Mouse (Mus musculus) forebrain, embryonic 13.5 days (tissue): ENCODE results near the gene Kif2a. TPM values are rescaled to one million over a fixed set of nuclear protein-coding genes. Genes with fewer than 3 reads are reported as not detected.
A peak's percentile ranks its signal among the peaks of the same experiment; 100 is the strongest.

Experiments used
- ATAC-seq: fragments of 200-750 bp; cut with Nextera tagmentation; 2 replicates; pipeline ENCODE4 v1.8.0; 2017
- H3K27ac ChIP-seq: fragments of 300-500 bp; sonication (generic); 2 replicates; pipeline ENCODE4 v1.5.1; 2015; ENCODE audit warnings: inconsistent platforms, mild to moderate bottlenecking, moderate library complexity
- H3K27me3 ChIP-seq: fragments of 300-500 bp; sonication (generic); 2 replicates; pipeline ENCODE4 v1.6.1; 2015; ENCODE audit warnings: mild to moderate bottlenecking, inconsistent platforms
- H3K36me3 ChIP-seq: fragments of 300-500 bp; sonication (generic); 2 replicates; pipeline ENCODE4 v1.6.1; 2015; ENCODE audit warnings: mild to moderate bottlenecking, inconsistent platforms; ENCODE audit not compliant: poor library complexity, severe bottlenecking
- H3K4me1 ChIP-seq: fragments of 300-500 bp; sonication (generic); 2 replicates; pipeline ENCODE4 v1.6.1; 2015; ENCODE audit warnings: inconsistent platforms
- H3K4me2 ChIP-seq: fragments of 300-500 bp; sonication (generic); 2 replicates; pipeline ENCODE4 v1.6.1; 2015; ENCODE audit warnings: inconsistent platforms, mild to moderate bottlenecking, moderate library complexity
- H3K4me3 ChIP-seq: fragments of 300-500 bp; sonication (generic); 2 replicates; pipeline ENCODE4 v1.5.1; 2015; ENCODE audit warnings: mild to moderate bottlenecking, inconsistent platforms
- H3K9ac ChIP-seq: fragments of 300-500 bp; sonication (generic); 2 replicates; pipeline ENCODE4 v1.6.1; 2015; ENCODE audit warnings: mild to moderate bottlenecking, inconsistent platforms
- H3K9me3 ChIP-seq: fragments of 300-500 bp; sonication (generic); replicated peaks from 2 replicates; pipeline ENCODE4 v1.6.1; 2016; ENCODE audit warnings: inconsistent platforms
- WGBS: fragments of 180-500 bp; shearing (Covaris S2); methylation state at CpG from one replicate; pipeline ENCODE4 v1.1.7; 2015; 5-methylcytosine and 5-hydroxymethylcytosine counted together
- polyA plus RNA-seq: library from polyadenylated mRNA; unstranded; fragments of >200 nt; fragmentation: Nextera tagmentation; extraction: Ambion mirVana; gene quantifications from 2 replicates; pipeline ENCODE4 v1.2.1, GENCODE M21; 2015

Gene Kif2a
- polyA plus RNA-seq, 1 experiment from 2014 or later = 37.4 TPM

DNA sequence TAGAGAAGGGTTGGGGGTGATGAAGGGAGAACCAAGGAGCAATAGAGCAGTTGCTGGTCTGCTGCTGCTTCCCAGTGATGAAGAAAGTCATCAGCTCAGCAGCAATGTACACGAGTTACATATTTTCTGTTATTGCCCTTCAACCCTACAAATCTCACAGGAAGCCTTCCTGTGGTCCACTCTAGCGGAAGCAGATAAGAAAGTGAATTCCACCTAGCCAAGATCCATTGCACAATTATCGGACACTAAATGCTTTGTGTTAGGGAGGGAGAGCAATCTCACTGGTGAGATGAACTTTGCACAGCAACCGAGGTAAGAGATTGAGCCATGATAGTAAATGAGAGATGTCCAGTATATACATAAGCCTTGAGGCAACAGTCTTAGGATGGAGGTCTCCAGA is 17.6 kb upstream of the Kif2a start:
- H3K27me3 ChIP-seq = no peaks in the 10 kb centered on the region
- H3K4me2 ChIP-seq = no peak overlapping the region
- H3K36me3 ChIP-seq = no peaks in the 10 kb centered on the region
- H3K4me1 ChIP-seq = no peaks in the 10 kb centered on the region
- H3K27ac ChIP-seq = no peak overlapping the region
- 91% methylated on average over 4 of the region's 4 CpGs for WGBS
- no peak overlapping the region for H3K4me3 ChIP-seq
- no peak for ATAC-seq
- H3K9ac ChIP-seq = no peak overlapping the region
- no peaks in the 10 kb centered on the region for H3K9me3 ChIP-seq

DNA sequence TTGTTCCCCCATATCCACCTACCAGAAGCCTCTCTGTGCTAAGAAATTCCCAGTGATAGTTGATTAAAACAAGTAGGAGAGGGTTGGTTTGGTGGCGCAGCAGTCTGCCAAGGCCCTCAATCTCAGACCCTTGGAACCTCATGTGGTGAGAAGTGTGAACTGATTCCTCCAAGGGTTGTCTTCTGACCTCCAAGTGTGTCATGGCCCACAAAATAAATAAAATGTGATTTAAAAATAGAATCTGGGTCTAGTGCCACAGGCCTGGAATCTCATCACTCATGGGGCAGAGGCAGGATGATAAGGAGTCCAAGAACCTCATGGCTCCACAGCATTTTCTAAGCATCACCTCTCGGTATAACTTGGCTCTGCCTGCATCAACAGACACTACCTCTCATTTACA is 16.4 kb upstream of the Kif2a start:
- no peak overlapping the region for H3K9ac ChIP-seq
- H3K9me3 ChIP-seq = no peaks in the 10 kb centered on the region
- no peak for ATAC-seq
- no peak overlapping the region for H3K27ac ChIP-seq
- H3K27me3 ChIP-seq = no peaks in the 10 kb centered on the region
- no peaks in the 10 kb centered on the region for H3K4me1 ChIP-seq
- no peaks in the 10 kb centered on the region for H3K36me3 ChIP-seq
- no peak overlapping the region for H3K4me2 ChIP-seq
- 90% methylated on average over 2 of the region's 2 CpGs for WGBS
- no peak overlapping the region for H3K4me3 ChIP-seq

DNA sequence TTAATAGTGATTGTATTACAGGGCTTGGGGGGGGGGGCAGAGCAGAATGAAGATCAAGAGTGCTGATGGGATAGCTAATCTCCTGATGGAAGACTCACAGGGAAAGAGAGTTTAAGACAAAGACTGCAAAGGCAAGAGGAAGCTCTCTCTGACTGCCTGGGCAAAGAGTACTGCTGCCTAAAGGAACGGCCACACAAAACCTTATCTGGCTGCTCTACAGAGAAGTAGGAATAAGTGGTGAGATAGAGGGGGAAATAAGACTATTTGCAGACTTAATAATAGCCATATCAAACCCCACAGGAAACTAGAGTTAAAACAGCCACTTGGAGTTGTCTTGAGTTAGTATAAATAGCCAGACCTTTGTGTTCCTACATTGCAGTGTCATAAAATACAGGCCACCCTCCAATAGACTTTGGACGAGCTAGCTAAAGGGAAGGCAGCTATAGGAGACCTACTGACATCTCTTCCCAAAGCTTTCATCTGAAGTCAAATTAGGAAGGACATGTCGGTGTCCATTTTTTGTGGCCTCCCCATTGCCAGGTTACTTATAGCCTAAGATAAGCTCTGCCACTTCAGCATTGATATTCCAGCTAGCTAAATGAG is 13.7 kb upstream of the Kif2a start:
- Histone ChIP-seq H3K4me1 (no peaks in the 10 kb centered on the region), H3K27me3 (no peaks in the 10 kb centered on the region), H3K27ac (no peak overlapping the region), H3K9ac (no peak overlapping the region), H3K36me3 (no peaks in the 10 kb centered on the region), H3K4me2 (no peak overlapping the region), H3K4me3 (no peak overlapping the region), H3K9me3 (no peaks in the 10 kb centered on the region)
- WGBS = 89% methylated on average over 3 of the region's 3 CpGs
- no peak for ATAC-seq

DNA sequence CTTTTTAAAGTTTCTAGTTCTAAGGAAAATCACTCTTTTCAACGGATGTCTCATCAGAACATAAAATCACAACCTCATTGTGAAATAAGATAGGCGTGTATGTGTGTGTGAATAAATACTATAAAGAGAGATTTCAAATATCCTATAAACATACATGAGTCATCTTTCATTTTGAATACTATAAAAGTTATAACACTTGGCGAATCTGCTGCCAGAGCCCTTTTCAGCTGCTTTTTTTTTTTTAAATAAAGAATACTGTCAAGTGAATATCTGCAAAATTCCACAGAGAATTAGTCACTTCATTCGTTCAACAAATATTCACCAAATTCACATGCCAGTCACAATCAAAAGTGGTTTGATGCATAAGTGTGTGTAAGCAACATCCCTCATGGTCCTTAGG is 13.2 kb upstream of the Kif2a start:
- no peak overlapping the region for H3K9ac ChIP-seq
- H3K4me3 ChIP-seq = no peak overlapping the region
- H3K4me1 ChIP-seq = no peaks in the 10 kb centered on the region
- no peak overlapping the region for H3K27ac ChIP-seq
- no peaks in the 10 kb centered on the region for H3K27me3 ChIP-seq
- no peaks in the 10 kb centered on the region for H3K36me3 ChIP-seq
- no peak overlapping the region for H3K4me2 ChIP-seq
- 89% methylated on average over 4 of the region's 4 CpGs for WGBS
- no peaks in the 10 kb centered on the region for H3K9me3 ChIP-seq
- ATAC-seq = no peak

DNA sequence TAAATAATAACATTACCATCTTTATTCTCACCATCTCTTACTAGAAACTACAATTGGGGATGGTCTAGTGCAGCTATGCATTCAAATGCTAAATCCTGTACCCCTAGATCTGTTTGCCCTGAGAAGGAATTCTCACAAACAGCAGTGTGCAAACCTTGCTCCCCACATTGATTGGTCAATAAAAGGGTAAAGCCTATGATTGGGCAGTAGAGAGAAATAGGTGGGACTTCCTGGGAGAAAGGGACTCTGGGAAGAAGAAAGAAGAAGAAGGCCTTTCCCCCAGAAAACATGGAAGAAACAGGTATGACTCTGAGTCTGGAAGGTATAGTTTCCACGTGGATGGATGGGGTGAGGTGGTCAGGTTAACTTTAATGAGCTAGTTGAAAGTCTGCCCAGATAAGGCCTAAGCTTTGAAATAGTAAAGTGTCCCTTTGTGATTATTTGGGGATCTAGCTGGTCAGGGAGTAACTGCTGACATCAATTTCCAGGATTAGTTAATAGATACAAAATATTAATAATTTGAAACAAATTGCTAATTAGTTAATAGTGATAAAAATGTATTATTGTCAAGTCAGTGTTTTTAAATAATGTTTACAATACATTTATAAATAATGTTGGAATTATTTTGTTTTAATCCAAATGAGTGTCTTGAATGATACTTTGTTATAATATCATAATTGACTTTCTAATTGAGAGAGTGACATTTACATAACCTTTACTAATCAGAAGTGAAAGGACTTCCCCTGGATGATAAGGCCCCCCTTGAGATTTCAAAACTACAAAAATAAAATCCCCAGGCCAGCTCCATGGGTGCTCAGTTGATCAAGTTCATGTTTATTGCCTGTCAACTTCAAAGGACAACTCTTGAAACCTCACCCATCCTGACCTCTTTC is 12.3 kb upstream of the Kif2a start:
- no peak for ATAC-seq
- Histone ChIP-seq H3K36me3 (no peaks in the 10 kb centered on the region), H3K27me3 (no peaks in the 10 kb centered on the region), H3K4me1 (no peaks in the 10 kb centered on the region), H3K9me3 (no peaks in the 10 kb centered on the region), H3K9ac (no peak overlapping the region), H3K4me3 (no peak overlapping the region), H3K4me2 (no peak overlapping the region), H3K27ac (no peak overlapping the region)
- WGBS = 66% methylated on average over 1 of the region's 1 CpGs

DNA sequence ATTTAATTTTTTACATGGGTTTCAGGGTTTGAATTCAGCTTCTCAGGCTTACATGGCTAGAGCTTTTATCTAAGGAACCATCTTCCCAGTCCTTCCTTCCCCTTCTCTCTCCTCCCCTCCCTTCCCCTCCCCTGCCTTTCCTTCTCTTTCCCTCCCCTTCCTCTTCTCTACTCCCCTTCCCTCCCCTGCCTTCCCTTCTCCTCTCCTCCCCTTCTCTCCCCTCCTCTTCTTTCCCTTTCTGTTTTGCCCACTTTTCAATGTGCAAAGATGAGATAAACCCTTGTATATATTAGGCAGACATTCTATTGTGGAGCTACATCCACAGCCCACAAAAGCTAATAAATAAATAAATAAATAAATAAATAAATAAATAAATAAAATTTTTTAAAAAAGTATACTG is 9.3 kb upstream of the Kif2a start:
- H3K36me3 ChIP-seq = no peaks in the 10 kb centered on the region
- H3K9me3 ChIP-seq = no peaks in the 10 kb centered on the region
- no peak overlapping the region for H3K27ac ChIP-seq
- H3K4me1 ChIP-seq = no peaks in the 10 kb centered on the region
- H3K9ac ChIP-seq = no peak overlapping the region
- H3K27me3 ChIP-seq = no peaks in the 10 kb centered on the region
- ATAC-seq = no peak
- no peak overlapping the region for H3K4me2 ChIP-seq
- no peak overlapping the region for H3K4me3 ChIP-seq

DNA sequence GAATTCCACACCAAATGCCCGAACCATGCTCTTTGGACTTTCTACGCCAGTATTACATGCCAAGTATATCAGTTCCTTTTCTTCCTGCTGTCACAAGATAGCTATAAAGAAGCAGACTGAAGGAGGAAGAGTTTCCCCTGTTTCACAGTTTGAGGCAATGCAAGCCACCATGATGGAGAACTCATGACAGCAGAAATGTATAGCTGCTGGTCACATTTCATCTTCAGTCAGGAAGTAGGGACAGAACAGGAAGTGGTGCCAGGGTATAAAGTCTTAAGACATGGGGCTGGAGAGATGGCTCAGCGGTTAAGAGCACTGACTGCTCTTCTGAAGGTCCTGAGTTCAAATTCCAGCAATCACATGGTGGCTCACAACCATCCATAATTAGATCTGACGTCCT is 5.3 kb upstream of the Kif2a start:
- Histone ChIP-seq H3K36me3 (no peaks in the 10 kb centered on the region), H3K4me2 (no peak overlapping the region), H3K4me1 (0 out of 2 replicates have a peak, but pooled peaks cover 4% of the 10 kb centered on the region), H3K4me3 (no peak overlapping the region), H3K9ac (no peak overlapping the region), H3K27me3 (no peaks in the 10 kb centered on the region), H3K27ac (no peak overlapping the region), H3K9me3 (no peaks in the 10 kb centered on the region)
- ATAC-seq = no peak
- whole genome bisulfite sequencing = 92% methylated on average over 4 of the region's 4 CpGs

DNA sequence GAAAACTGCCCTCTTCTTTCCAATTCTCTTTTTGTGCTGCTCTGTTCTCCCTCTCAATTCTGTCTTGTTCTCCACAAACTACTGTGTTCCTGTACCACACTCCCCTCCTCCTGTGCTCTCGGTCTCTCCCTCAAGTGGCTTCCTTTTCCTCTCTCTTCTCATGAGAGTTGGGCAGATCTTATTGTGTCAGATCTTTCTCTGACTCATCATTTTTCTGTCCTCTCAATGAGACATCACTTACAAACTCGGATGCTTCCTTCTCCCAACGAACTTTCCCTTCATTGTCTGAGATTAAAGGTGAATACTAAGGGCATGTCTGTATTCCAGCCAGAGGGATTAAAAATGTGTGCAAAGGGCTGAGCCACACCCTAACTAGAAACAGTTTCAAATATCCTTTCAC is 3.7 kb upstream of the Kif2a start:
- Histone ChIP-seq H3K27me3 (no peaks in the 10 kb centered on the region), H3K9me3 (no peaks in the 10 kb centered on the region), H3K4me2 (no peak overlapping the region), H3K27ac (no peak overlapping the region), H3K36me3 (no peaks in the 10 kb centered on the region), H3K4me1 (peaks cover 9% of the 10 kb centered on the region; the same call in 1 of the 2 replicates), H3K4me3 (no peak overlapping the region), H3K9ac (no peak overlapping the region)
- ATAC-seq = no peak
- 83% methylated on average over 3 of the region's 3 CpGs for WGBS

DNA sequence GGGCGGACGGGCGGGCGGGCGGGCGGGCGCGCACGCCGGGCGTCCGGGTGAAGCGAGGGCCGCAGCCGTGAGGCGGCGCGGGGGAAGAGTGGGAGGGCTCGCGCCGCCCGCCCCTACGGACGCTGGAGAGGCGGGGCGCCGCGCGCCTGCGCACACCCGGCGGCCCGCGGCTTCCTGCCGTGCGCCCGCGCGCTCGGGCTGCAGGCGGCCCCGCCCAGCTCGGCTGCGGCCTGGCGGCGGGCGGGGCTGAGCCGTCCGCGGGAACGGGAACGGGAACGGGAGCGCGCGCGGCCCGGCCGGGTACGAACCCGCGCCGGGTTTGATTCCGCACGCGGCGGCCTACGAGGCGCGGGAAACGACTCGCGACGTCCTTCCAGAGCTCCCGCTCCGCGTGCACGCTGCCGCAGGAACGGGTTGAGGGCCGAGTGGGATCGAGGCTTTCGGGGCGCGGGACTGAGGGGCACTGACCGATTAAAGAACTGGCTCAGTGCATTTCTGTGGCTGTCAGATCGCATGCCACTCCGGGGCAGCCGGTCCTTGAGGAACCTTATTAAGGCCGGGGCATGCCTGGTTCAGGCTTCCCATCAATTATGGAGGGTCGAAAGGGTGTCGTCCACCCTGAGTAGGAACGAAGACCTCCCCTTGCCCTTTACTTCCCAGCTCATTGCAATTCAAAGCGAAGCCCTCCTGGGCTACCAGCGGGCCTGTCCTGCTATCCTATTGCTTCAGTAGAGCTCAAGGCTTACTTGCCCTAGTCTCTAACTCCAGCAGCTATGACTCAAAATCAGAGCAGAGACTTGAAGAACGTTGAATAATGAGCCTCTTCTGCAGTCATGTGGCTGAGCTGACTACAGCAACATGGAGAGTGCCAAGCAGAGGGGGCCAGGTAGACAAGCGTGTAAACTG is 593 bp upstream of the Kif2a start:
- Histone ChIP-seq H3K4me2 (peak overlapping the region; percentile 72), H3K27me3 (no peaks in the 10 kb centered on the region), H3K27ac (peak overlapping the region; percentile 96), H3K9me3 (no peaks in the 10 kb centered on the region), H3K36me3 (peaks cover 4% of the 10 kb centered on the region; the same call in 1 of the 2 replicates), H3K4me3 (peak overlapping the region; percentile 91), H3K9ac (peak overlapping the region; percentile 98), H3K4me1 (peaks cover 26% of the 10 kb centered on the region)
- 1% methylated on average over 68 of the region's 97 CpGs for WGBS
- peak; percentile 95 for ATAC-seq

DNA sequence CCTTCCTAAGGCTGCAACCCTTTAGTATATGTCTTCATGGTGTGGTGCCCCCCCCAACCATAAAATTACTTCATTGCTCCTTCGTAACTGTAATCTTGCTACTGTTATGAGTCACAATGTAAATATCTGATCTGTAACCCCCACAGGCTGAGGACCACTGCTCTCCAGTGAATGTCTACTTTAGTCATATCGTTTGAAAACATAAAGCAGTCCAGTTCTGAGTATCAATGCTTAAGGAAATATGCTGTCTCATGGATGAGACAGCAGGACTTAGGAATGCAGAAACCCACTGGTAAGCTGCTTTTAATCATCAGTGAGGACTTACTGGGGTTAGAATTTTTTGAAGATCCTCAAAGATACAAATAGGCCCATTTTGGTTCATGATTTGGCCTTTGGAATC is 2.5 kb downstream of the Kif2a start:
- WGBS = 80% methylated on average over 2 of the region's 2 CpGs
- H3K36me3 ChIP-seq = peaks cover 11% of the 10 kb centered on the region; the same call in 1 of the 2 replicates
- H3K27ac ChIP-seq = no peak overlapping the region
- peaks cover 26% of the 10 kb centered on the region for H3K4me1 ChIP-seq
- H3K9ac ChIP-seq = no peak overlapping the region
- ATAC-seq = no peak
- H3K4me3 ChIP-seq = 0 out of 2 replicates have a peak overlapping the region, but pooled peaks have one; percentile 14
- H3K27me3 ChIP-seq = no peaks in the 10 kb centered on the region
- peak overlapping the region; percentile 44; the same call in 1 of the 2 replicates for H3K4me2 ChIP-seq
- no peaks in the 10 kb centered on the region for H3K9me3 ChIP-seq

DNA sequence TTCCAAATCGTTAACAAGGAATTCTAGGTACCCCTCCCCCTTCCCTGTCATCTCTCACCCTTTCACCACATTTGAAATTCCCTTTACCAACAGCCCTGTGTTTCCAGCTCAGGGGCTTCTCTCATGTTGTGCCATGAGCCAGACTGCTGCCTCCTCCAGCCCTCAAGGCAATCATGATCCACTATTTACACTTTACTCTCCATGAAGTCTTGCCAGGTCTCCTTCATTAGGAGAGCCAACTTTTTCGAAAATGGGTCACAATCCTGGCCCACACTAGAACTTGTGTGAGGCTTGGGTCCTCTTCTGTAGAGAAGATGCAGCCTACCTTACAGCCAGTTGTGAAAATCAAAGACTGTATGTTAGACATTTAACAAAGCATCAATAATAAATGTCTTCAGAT is 8.0 kb downstream of the Kif2a start:
- no peak overlapping the region for H3K9ac ChIP-seq
- WGBS = 51% methylated on average over 2 of the region's 2 CpGs
- H3K36me3 ChIP-seq = peaks cover 9% of the 10 kb centered on the region; the same call in 1 of the 2 replicates
- H3K4me2 ChIP-seq = no peak overlapping the region
- no peak overlapping the region for H3K27ac ChIP-seq
- no peaks in the 10 kb centered on the region for H3K9me3 ChIP-seq
- H3K27me3 ChIP-seq = no peaks in the 10 kb centered on the region
- peaks cover 30% of the 10 kb centered on the region for H3K4me1 ChIP-seq
- no peak for ATAC-seq
- no peak overlapping the region for H3K4me3 ChIP-seq

DNA sequence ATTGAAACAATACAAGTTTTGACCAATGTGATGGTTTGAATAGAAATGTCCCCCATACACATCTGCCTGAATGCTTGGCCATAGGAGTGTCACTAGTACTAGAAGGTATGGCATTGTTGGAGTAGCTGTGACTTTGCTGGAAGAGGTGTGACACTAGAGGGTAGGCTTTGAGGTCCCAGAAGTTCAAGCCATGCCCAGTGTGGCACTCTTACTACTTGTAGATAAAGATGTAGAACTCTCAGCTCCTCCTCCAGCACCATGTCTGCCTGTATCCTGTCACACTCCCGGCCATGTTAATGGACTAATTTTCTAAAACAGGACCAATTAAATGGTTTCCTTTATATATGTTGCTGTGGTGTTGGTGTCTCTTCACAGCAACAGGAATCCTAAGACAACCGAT is 10.3 kb downstream of the Kif2a start:
- H3K27me3 ChIP-seq = no peaks in the 10 kb centered on the region
- ATAC-seq = no peak
- H3K4me3 ChIP-seq = no peak overlapping the region
- 85% methylated on average over 2 of the region's 2 CpGs for WGBS
- H3K36me3 ChIP-seq = peaks cover 3% of the 10 kb centered on the region; the same call in 1 of the 2 replicates
- no peak overlapping the region for H3K27ac ChIP-seq
- no peak overlapping the region for H3K9ac ChIP-seq
- H3K4me1 ChIP-seq = peaks cover 27% of the 10 kb centered on the region
- H3K9me3 ChIP-seq = no peaks in the 10 kb centered on the region
- no peak overlapping the region for H3K4me2 ChIP-seq
